ENCODE assay signal across 16 mouse cellular contexts in genomic region chr7:64451861-64452382, GRCm38 (mm10). TPM values are rescaled to one million over a fixed set of nuclear protein-coding genes. Genes with fewer than 3 reads are reported as not detected.
DNase-seq lines count a peak whose midpoint lies in the region; ATAC-seq lines count a peak whose summit lies in the region.
"Had no signal": no experiment of that assay in that cellular context is flagged by ENCODE, and none has a peak within 500 bp of the region (broad histone marks: within the 10 kb centered on the region; RNA-seq: fewer than 3 reads in every experiment).

No protein-coding gene starts in this region.

- H3K4me2 ChIP-seq in midbrain, embryonic 14.5 days (ENCODE audit: low read length): no peak overlapping the region
- no peak overlapping the region for H3K4me2 ChIP-seq in forebrain, embryonic 14.5 days (ENCODE audit: low read length)
- H3K4me2 ChIP-seq in hindbrain, embryonic 15.5 days: no peak overlapping the region
- H3K4me2 ChIP-seq: liver, embryonic 12.5 days had no signal

- no peaks in the 10 kb centered on the region for H3K9me3 ChIP-seq in midbrain, embryonic 10.5 days (replicated peaks)
- H3K9me3 ChIP-seq in midbrain, embryonic 14.5 days (ENCODE audit: control insufficient read depth, low read length): no peaks in the 10 kb centered on the region
- H3K9me3 ChIP-seq in forebrain, embryonic 14.5 days (replicated peaks; ENCODE audit: control insufficient read depth, low read length): no peaks in the 10 kb centered on the region
- no peaks in the 10 kb centered on the region for H3K9me3 ChIP-seq in hindbrain, embryonic 15.5 days
- H3K9me3 ChIP-seq: liver, embryonic 12.5 days had no signal

- H3K4me3 ChIP-seq in midbrain, embryonic 10.5 days: no peak overlapping the region
- no peak overlapping the region for H3K4me3 ChIP-seq in midbrain, embryonic 14.5 days (replicated peaks; ENCODE audit: low read depth, low read length)
- H3K4me3 ChIP-seq in forebrain, embryonic 14.5 days (ENCODE audit: low read depth, low read length): no peak overlapping the region
- no peak overlapping the region for H3K4me3 ChIP-seq in hindbrain, embryonic 15.5 days
- H3K4me3 ChIP-seq: gastrocnemius, adult 2 months; liver, embryonic 12.5 days had no signal

- 87% methylated on average over 5 of the region's 5 CpGs for WGBS in midbrain, embryonic 10.5 days
- WGBS in midbrain, embryonic 14.5 days: 90% methylated on average over 5 of the region's 5 CpGs
- WGBS in forebrain, embryonic 14.5 days: 87% methylated on average over 5 of the region's 5 CpGs
- WGBS in hindbrain, embryonic 15.5 days: 81% methylated on average over 5 of the region's 5 CpGs

- no peak for ATAC-seq in midbrain, embryonic 14.5 days (ENCODE audit: low FRiP score, low TSS enrichment)
- ATAC-seq in forebrain, embryonic 14.5 days: 0 out of 2 replicates have a peak, but pooled peaks have one; percentile 21
- ATAC-seq in hindbrain, embryonic 15.5 days (ENCODE audit: low FRiP score, low read depth): no peak
- ATAC-seq: inflammation-experienced regulatory T-cells, adult 6 months; liver, embryonic 12.5 days had no signal

- peak; percentile 46 to 53 for DNase-seq in cerebellum, postnatal 14 days
- DNase-seq in cerebellum, postnatal 36 days: no peak
- DNase-seq in midbrain, embryonic 10.5 days (ENCODE audit: low spot score): no peak
- DNase-seq in midbrain, embryonic 14.5 days: no peak
- peak; percentile 0 for DNase-seq in forebrain, embryonic 14.5 days (ENCODE audit: low spot score)
- DNase-seq in urinary bladder, postnatal 10 days (ENCODE audit: low spot score): no peak
- no peak for DNase-seq in adrenal gland, adult 2 months
- DNase-seq: adrenal gland, postnatal 25 days; gastrocnemius, adult 2 months; heart, adult 18-20 months; thymus, postnatal 36 days had no signal

- 0 out of 2 replicates have a peak overlapping the region, but pooled peaks have one; percentile 46 for H3K27ac ChIP-seq in midbrain, embryonic 10.5 days (replicated peaks)
- H3K27ac ChIP-seq in midbrain, embryonic 14.5 days (replicated peaks; ENCODE audit: low read depth, low read length): no peak overlapping the region
- peak overlapping the region; percentile 34; the same call in 1 of the 2 replicates for H3K27ac ChIP-seq in forebrain, embryonic 14.5 days (ENCODE audit: low read depth, low read length)
- peak overlapping the region; percentile 40; the same call in 1 of the 2 replicates for H3K27ac ChIP-seq in hindbrain, embryonic 15.5 days (replicated peaks)
- H3K27ac ChIP-seq: gastrocnemius, adult 2 months; liver, embryonic 12.5 days had no signal

- no peaks in the 10 kb centered on the region for H3K27me3 ChIP-seq in midbrain, embryonic 10.5 days (ENCODE audit: low read depth, poor library complexity, severe bottlenecking)
- no peaks in the 10 kb centered on the region for H3K27me3 ChIP-seq in midbrain, embryonic 14.5 days (ENCODE audit: control insufficient read depth, insufficient read depth, low read length)
- no peaks in the 10 kb centered on the region for H3K27me3 ChIP-seq in forebrain, embryonic 14.5 days (replicated peaks; ENCODE audit: control insufficient read depth, insufficient read depth, low read length)
- H3K27me3 ChIP-seq in hindbrain, embryonic 15.5 days: no peaks in the 10 kb centered on the region
- H3K27me3 ChIP-seq: CH12.LX; liver, embryonic 12.5 days had no signal

- no peak overlapping the region for H3K9ac ChIP-seq in midbrain, embryonic 14.5 days (replicated peaks; ENCODE audit: low read length)
- H3K9ac ChIP-seq in forebrain, embryonic 14.5 days (ENCODE audit: low read length): no peak overlapping the region
- H3K9ac ChIP-seq in hindbrain, embryonic 15.5 days: no peak overlapping the region
- H3K9ac ChIP-seq: liver, embryonic 12.5 days had no signal

- peaks cover 6% of the 10 kb centered on the region; the same call in 1 of the 2 replicates for H3K4me1 ChIP-seq in midbrain, embryonic 10.5 days
- H3K4me1 ChIP-seq in midbrain, embryonic 14.5 days (ENCODE audit: control insufficient read depth, insufficient read depth, low read length): peaks cover 5% of the 10 kb centered on the region; the same call in 1 of the 2 replicates
- peaks cover 4% of the 10 kb centered on the region for H3K4me1 ChIP-seq in forebrain, embryonic 14.5 days (ENCODE audit: control insufficient read depth, insufficient read depth, low read length)
- H3K4me1 ChIP-seq in hindbrain, embryonic 15.5 days (replicated peaks): no peaks in the 10 kb centered on the region; the same call in 1 of the 2 replicates
- H3K4me1 ChIP-seq: liver, embryonic 12.5 days had no signal

- H3K36me3 ChIP-seq in midbrain, embryonic 10.5 days: no peaks in the 10 kb centered on the region
- no peaks in the 10 kb centered on the region for H3K36me3 ChIP-seq in midbrain, embryonic 14.5 days (ENCODE audit: control insufficient read depth, insufficient read depth, low read length)
- no peaks in the 10 kb centered on the region for H3K36me3 ChIP-seq in forebrain, embryonic 14.5 days (ENCODE audit: control insufficient read depth, insufficient read depth, low read length)
- no peaks in the 10 kb centered on the region for H3K36me3 ChIP-seq in hindbrain, embryonic 15.5 days
- H3K36me3 ChIP-seq: liver, embryonic 12.5 days had no signal

RNA-seq across cellular contexts. Expression of gene Apba2, which starts 49.6 kb away (rescaled TPM):
- 50.1 and 68.0 TPM in 2 replicates for polyA plus RNA-seq in midbrain, embryonic 10.5 days (2016; fragmentation: Nextera tagmentation; extraction: Ambion mirVana)
- 181 and 184 TPM in 2 replicates for polyA plus RNA-seq in midbrain, embryonic 14.5 days (2014; fragmentation: Nextera tagmentation; extraction: Ambion mirVana)
- 113 and 159 TPM in 2 replicates for polyA plus RNA-seq in forebrain, embryonic 14.5 days (2014; fragmentation: Nextera tagmentation; extraction: Ambion mirVana)
- polyA plus RNA-seq in hindbrain, embryonic 15.5 days (2015; fragmentation: Nextera tagmentation; extraction: Ambion mirVana): 158 and 175 TPM in 2 replicates
- total RNA-seq in adrenal gland, adult 2 months (2021): under 1 TPM in 1 of 2 experiments, not detected in 1; 0.31 TPM
- 0.48 and 1.4 TPM in 2 replicates for polyA plus RNA-seq in adrenal gland, adult 2 months (2012; rRNA removed)
- total RNA-seq: adrenal gland, postnatal 25 days; CH12.LX; megakaryocyte, adult 5-6 weeks had no signal
- polyA plus RNA-seq: inflammation-experienced regulatory T-cells, adult 6 months had no signal

RNA-seq across cellular contexts. Expression of gene Mcee, which starts 59.5 kb away (rescaled TPM):
- polyA plus RNA-seq in midbrain, embryonic 10.5 days (2016; fragmentation: Nextera tagmentation; extraction: Ambion mirVana): 37.6 and 41.2 TPM in 2 replicates
- 31.9 and 37.5 TPM in 2 replicates for polyA plus RNA-seq in midbrain, embryonic 14.5 days (2014; fragmentation: Nextera tagmentation; extraction: Ambion mirVana)
- polyA plus RNA-seq in forebrain, embryonic 14.5 days (2014; fragmentation: Nextera tagmentation; extraction: Ambion mirVana): 40.3 and 42.2 TPM in 2 replicates
- 46.7 and 56.4 TPM in 2 replicates for polyA plus RNA-seq in hindbrain, embryonic 15.5 days (2015; fragmentation: Nextera tagmentation; extraction: Ambion mirVana)
- 10 to 100 TPM; 77.1 to 93.6 TPM for total RNA-seq in adrenal gland, adult 2 months (2021)
- polyA plus RNA-seq in adrenal gland, adult 2 months (2012; rRNA removed): 9.4 and 12.9 TPM in 2 replicates

RNA-seq across cellular contexts. Expression of gene Mphosph10, which starts 59.9 kb away (rescaled TPM):
- 46.8 and 53.0 TPM in 2 replicates for polyA plus RNA-seq in midbrain, embryonic 10.5 days (2016; fragmentation: Nextera tagmentation; extraction: Ambion mirVana)
- polyA plus RNA-seq in midbrain, embryonic 14.5 days (2014; fragmentation: Nextera tagmentation; extraction: Ambion mirVana): 19.6 and 25.2 TPM in 2 replicates
- 25.9 and 28.0 TPM in 2 replicates for polyA plus RNA-seq in forebrain, embryonic 14.5 days (2014; fragmentation: Nextera tagmentation; extraction: Ambion mirVana)
- polyA plus RNA-seq in hindbrain, embryonic 15.5 days (2015; fragmentation: Nextera tagmentation; extraction: Ambion mirVana): 22.7 and 25.0 TPM in 2 replicates
- total RNA-seq in adrenal gland, adult 2 months (2021): 10 to 100 TPM; 23.8 to 34.2 TPM
- 0.06 and 0.10 TPM in 2 replicates for polyA plus RNA-seq in adrenal gland, adult 2 months (2012; rRNA removed)

Comparison
In these comparisons a context has a peak if more than half of its experiments do, and no peak if none do; other contexts are left out.
1. DNase-seq: peak in cerebellum, postnatal 14 days (2 of 2) and forebrain, embryonic 14.5 days (single experiment); none in cerebellum, postnatal 36 days (0 of 2), midbrain, embryonic 10.5 days (single experiment), midbrain, embryonic 14.5 days (single experiment), urinary bladder, postnatal 10 days (single experiment) and adrenal gland, adult 2 months (single experiment).
2. RNA of gene Apba2, which starts 49.6 kb away (polyA plus RNA-seq): 181 to 184 TPM in midbrain, embryonic 14.5 days, 158 to 175 TPM in hindbrain, embryonic 15.5 days, 113 to 159 TPM in forebrain, embryonic 14.5 days and 50.1 to 68.0 TPM in midbrain, embryonic 10.5 days; 0.48 to 1.4 TPM in adrenal gland, adult 2 months; every median in the first group is over 10 times any median in the second.
3. RNA of gene Mphosph10, which starts 59.9 kb away (polyA plus RNA-seq): 46.8 to 53.0 TPM in midbrain, embryonic 10.5 days, 25.9 to 28.0 TPM in forebrain, embryonic 14.5 days, 19.6 to 25.2 TPM in midbrain, embryonic 14.5 days and 22.7 to 25.0 TPM in hindbrain, embryonic 15.5 days; 0.06 to 0.10 TPM in adrenal gland, adult 2 months; every median in the first group is over 10 times any median in the second.